Mouse (Mus musculus) embryonic facial prominence, embryonic 10.5 days (tissue): ENCODE measurements at regions not wholly inside any gene's neighbourhood (a gene's known extent, or its start where the extent isn't known, plus 50 kb on each side); places are given as distances from the start of the nearest gene placed in this dataset.

Experiments used
- DNase-seq: peaks from one replicate; pipeline ENCODE4 v3.0.0-alpha.2; 2017; ENCODE audit warnings: low spot score
- H3K27ac ChIP-seq: fragments of 300-500 bp; sonication (generic); replicated peaks from 2 replicates; pipeline ENCODE4 v1.5.1; 2016; ENCODE audit warnings: mild to moderate bottlenecking
- H3K27me3 ChIP-seq: fragments of 300-500 bp; sonication (generic); replicated peaks from 2 replicates; pipeline ENCODE4 v1.6.1; 2016; ENCODE audit warnings: low read depth, mild to moderate bottlenecking; ENCODE audit not compliant: poor library complexity, severe bottlenecking
- H3K36me3 ChIP-seq: fragments of 300-500 bp; sonication (generic); replicated peaks from 2 replicates; pipeline ENCODE4 v1.6.1; 2016; ENCODE audit warnings: mild to moderate bottlenecking, moderate library complexity
- H3K4me1 ChIP-seq: fragments of 300-500 bp; sonication (generic); 2 replicates; pipeline ENCODE4 v1.6.1; 2016
- H3K4me3 ChIP-seq: fragments of 300-500 bp; sonication (generic); 2 replicates; pipeline ENCODE4 v1.5.1; 2016; ENCODE audit warnings: mild to moderate bottlenecking, moderate library complexity
- H3K9me3 ChIP-seq: fragments of 300-500 bp; sonication (generic); 2 replicates; pipeline ENCODE4 v1.6.1; 2016; ENCODE audit warnings: mild to moderate bottlenecking
- WGBS: fragments of 180-500 bp; shearing (Covaris S2); methylation state at CpG from one replicate; pipeline ENCODE4 v1.1.7; 2016; 5-methylcytosine and 5-hydroxymethylcytosine counted together

GRCm38 (mm10) chr6:103318677-103319359 is 191.6 kb upstream of the Chl1 start:
- no peak overlapping the region for H3K4me3 ChIP-seq
- WGBS, result 57% methylated on average over 3 of the region's 3 CpGs
- H3K27me3 ChIP-seq, result no peaks in the 10 kb centered on the region
- peaks cover 22% of the 10 kb centered on the region for H3K4me1 ChIP-seq
- H3K9me3 ChIP-seq, result no peaks in the 10 kb centered on the region
- DNase-seq, result no peak
- no peak overlapping the region for H3K27ac ChIP-seq
- H3K36me3 ChIP-seq, result no peaks in the 10 kb centered on the region

- Histone ChIP-seq H3K4me1 (peaks cover 22% of the 10 kb centered on the region), H3K36me3 (no peaks in the 10 kb centered on the region), H3K27me3 (no peaks in the 10 kb centered on the region), H3K27ac (no peak overlapping the region), H3K4me3 (no peak overlapping the region), H3K9me3 (no peaks in the 10 kb centered on the region)
- DNase-seq, result no peak
- 78% methylated on average over 2 of the region's 2 CpGs for WGBS
Measured at GRCm38 (mm10) chr6:103319964-103320363, 190.4 kb upstream of the Chl1 start.

DNA sequence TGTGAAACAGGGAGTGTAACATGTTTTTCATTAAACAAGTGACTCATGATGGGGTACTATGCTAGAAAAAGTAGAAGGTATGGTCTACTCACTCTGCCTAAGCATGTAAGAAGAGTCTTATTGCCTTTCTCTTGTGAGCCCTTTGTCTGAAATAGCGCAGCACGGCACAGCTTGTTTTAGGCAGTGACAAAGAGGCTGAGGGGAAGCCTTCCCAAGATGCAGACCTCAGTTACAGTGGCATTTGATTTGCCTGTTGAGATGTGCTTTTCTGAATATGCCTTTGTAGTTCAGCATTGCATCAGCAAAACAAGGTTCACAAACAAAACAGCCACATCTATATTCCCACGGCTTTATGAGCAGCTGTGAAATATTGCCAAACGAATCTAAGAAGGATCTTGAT is 189.8 kb upstream of the Chl1 start:
- Histone ChIP-seq H3K36me3 (no peaks in the 10 kb centered on the region), H3K4me1 (peaks cover 22% of the 10 kb centered on the region), H3K9me3 (no peaks in the 10 kb centered on the region), H3K4me3 (no peak overlapping the region), H3K27me3 (no peaks in the 10 kb centered on the region), H3K27ac (no peak overlapping the region)
- no peak for DNase-seq
- 78% methylated on average over 4 of the region's 4 CpGs for WGBS

DNA sequence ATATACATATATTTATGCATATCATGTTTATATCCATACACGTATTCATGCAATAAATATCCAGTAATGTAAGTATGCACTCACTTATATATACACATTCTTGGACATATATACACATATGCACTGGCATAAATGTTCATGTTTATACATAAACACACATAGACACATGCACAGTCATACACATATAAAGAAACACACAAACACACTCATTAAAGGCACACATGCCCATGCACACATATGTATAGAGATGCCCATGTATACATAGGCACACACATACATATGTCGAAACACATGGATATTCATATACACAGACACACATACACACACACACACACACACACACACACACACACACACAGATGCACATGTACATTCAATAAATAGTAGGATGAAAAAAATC is 189.3 kb upstream of the Chl1 start:
- Histone ChIP-seq H3K9me3 (no peaks in the 10 kb centered on the region), H3K27me3 (no peaks in the 10 kb centered on the region), H3K27ac (no peak overlapping the region), H3K4me3 (no peak overlapping the region), H3K4me1 (peaks cover 22% of the 10 kb centered on the region), H3K36me3 (no peaks in the 10 kb centered on the region)
- DNase-seq, result no peak
- 93% methylated on average over 2 of the region's 2 CpGs for WGBS

DNA sequence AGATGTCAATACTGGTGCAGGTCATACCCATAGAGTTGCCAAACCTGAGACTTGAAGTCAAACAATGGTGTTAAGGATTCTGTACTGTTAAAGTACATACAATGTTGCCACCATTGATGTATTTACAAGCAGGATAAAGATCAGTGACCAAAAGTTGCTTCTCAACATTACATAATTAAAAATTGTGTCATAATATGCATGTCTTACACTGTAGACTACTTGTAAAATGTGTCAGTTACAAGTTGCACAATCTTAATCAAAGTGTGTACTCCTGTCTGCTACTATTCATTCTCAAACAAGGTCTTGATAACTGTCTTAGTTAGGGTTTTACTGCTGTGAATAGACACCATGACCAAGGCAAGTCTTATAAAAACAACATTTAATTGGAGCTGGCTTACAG is 187.9 kb upstream of the Chl1 start:
- Histone ChIP-seq H3K27ac (no peak overlapping the region), H3K9me3 (no peaks in the 10 kb centered on the region)
- DNase-seq, result no peak

DNA sequence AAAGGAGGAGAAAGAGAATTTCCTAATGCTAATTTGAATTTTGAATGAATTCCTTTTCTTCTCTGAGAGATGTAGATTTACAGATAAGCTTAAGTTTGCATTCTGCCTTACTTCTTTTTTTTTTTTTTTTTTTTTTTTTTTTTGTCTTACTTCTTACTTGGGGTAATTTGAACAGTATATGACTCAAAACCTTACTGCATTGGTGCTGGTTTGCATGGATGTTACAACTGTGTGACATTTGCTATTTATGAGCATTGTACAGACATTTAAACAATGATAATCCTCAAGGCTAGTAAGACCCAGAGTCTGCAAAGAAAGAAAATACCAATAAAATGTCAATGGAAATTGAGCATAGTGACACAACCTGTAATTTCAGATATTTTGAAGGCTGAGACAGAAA is 174.7 kb upstream of the Chl1 start:
- no peak overlapping the region for H3K4me3 ChIP-seq
- no peak for DNase-seq
- H3K9me3 ChIP-seq, result no peaks in the 10 kb centered on the region
- H3K27ac ChIP-seq, result no peak overlapping the region
- no peaks in the 10 kb centered on the region for H3K27me3 ChIP-seq
- H3K4me1 ChIP-seq, result no peaks in the 10 kb centered on the region
- no peaks in the 10 kb centered on the region for H3K36me3 ChIP-seq

More for the DNA sequence above, 187.9 kb upstream of the Chl1 start:
- Histone ChIP-seq H3K36me3 (no peaks in the 10 kb centered on the region), H3K4me3 (no peak overlapping the region), H3K27me3 (no peaks in the 10 kb centered on the region), H3K4me1 (peaks cover 13% of the 10 kb centered on the region)

GRCm38 (mm10) chr6:103339961-103340732 is 170.2 kb upstream of the Chl1 start:
- 74% methylated on average over 7 of the region's 7 CpGs for WGBS

GRCm38 (mm10) chr6:103343515-103343914 is 166.9 kb upstream of the Chl1 start:
- no peaks in the 10 kb centered on the region for H3K4me1 ChIP-seq
- no peak for DNase-seq
- H3K27ac ChIP-seq, result no peak overlapping the region
- H3K9me3 ChIP-seq, result no peaks in the 10 kb centered on the region
- WGBS, result 73% methylated on average over 5 of the region's 5 CpGs
- H3K27me3 ChIP-seq, result no peaks in the 10 kb centered on the region
- no peaks in the 10 kb centered on the region for H3K36me3 ChIP-seq
- no peak overlapping the region for H3K4me3 ChIP-seq

More at GRCm38 (mm10) chr6:103339961-103340732, 170.2 kb upstream of the Chl1 start:
- no peak for DNase-seq
- H3K27ac ChIP-seq, result no peak overlapping the region
- no peaks in the 10 kb centered on the region for H3K36me3 ChIP-seq
- H3K4me1 ChIP-seq, result no peaks in the 10 kb centered on the region
- no peak overlapping the region for H3K4me3 ChIP-seq
- no peaks in the 10 kb centered on the region for H3K9me3 ChIP-seq
- H3K27me3 ChIP-seq, result no peaks in the 10 kb centered on the region

DNA sequence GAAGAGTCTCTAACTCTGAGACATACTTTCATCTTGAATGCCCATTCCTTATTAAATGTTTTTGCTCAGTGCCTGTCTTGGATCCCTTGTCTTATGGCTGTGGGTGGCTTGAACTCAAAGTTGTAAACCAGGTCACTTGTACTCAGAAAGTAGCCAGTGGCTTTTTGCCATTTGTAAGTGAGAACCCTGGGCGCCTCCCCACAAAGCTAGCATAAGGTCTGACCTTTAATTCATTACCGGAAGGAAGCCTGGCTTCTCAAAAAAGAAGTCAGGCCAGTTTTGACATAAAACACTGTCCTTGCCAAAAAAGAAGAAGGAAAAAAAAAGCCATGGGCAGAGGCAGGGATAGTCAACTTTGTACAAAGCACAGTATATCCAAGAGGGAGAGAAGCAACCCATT is 166.0 kb upstream of the Chl1 start:
- DNase-seq, result no peak
- Histone ChIP-seq H3K4me1 (no peaks in the 10 kb centered on the region), H3K36me3 (no peaks in the 10 kb centered on the region), H3K27me3 (no peaks in the 10 kb centered on the region), H3K27ac (no peak overlapping the region), H3K4me3 (no peak overlapping the region), H3K9me3 (no peaks in the 10 kb centered on the region)
- 67% methylated on average over 2 of the region's 2 CpGs for WGBS

DNA sequence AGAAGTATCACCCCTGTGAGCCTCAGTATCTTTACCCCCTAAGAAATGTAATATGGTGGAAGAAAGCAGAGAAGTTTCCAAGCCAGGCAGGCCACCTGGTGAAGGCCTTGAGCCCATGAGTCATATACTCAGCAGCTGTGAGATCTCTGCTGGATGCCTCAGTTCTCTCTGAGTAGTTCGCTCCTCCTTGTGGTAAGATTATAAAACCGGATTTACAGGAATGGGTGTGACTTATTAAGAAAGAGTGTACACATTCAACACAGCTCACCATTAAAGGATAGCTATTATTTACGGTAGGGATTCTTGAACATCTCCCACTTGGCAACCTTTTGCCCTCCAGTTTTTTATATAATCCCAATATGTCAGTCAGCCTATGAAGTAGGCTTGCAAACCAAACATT is 165.2 kb upstream of the Chl1 start:
- 91% methylated on average over 3 of the region's 3 CpGs for WGBS
- Histone ChIP-seq H3K27me3 (no peaks in the 10 kb centered on the region), H3K9me3 (no peaks in the 10 kb centered on the region), H3K36me3 (no peaks in the 10 kb centered on the region), H3K4me1 (no peaks in the 10 kb centered on the region), H3K4me3 (no peak overlapping the region), H3K27ac (no peak overlapping the region)
- DNase-seq, result no peak

DNA sequence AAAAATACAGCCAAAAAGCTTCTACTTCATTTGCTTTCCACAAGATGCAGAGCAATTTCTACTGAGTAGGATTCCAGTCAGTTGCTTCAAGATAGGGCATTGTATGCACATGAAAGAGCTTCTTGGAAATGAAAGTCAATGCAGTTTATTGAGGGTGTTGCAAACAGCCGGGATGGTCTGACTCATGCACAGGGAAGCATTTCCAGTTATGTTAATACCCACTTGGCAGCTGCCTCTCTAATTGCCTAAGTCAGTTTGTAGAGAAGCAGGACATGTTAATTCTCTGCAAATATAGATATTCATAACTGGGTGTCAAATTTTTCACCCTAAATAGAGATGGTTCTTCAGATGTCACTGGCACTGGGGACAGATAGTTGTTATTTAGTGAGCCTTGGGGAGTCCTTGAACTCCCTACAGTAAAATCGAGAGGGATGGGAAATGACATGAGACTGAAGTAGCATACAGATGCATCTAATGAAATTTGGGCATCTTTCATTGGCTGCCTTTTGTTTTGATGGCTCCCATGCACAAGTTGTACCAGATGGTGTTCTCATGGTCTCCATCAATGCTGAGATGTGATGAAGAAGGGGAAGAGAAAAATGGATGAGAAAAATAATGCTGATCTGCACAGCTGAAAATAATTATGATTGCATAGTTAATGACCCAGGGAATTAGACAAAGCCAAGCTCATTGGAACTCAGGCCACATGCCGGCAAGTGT is 157.8 kb upstream of the Chl1 start:
- Histone ChIP-seq H3K27me3 (no peaks in the 10 kb centered on the region), H3K4me1 (no peaks in the 10 kb centered on the region), H3K4me3 (no peak overlapping the region), H3K9me3 (no peaks in the 10 kb centered on the region), H3K36me3 (no peaks in the 10 kb centered on the region), H3K27ac (no peak overlapping the region)
- WGBS, result 80% methylated on average over 3 of the region's 3 CpGs
- DNase-seq, result no peak

- no peak for DNase-seq
- no peaks in the 10 kb centered on the region for H3K27me3 ChIP-seq
- WGBS, result 72% methylated on average over 1 of the region's 1 CpGs
Measured at GRCm38 (mm10) chr6:103353346-103353745, 157.0 kb upstream of the Chl1 start.

More at GRCm38 (mm10) chr6:103353346-103353745, 157.0 kb upstream of the Chl1 start:
- no peak overlapping the region for H3K27ac ChIP-seq
- no peaks in the 10 kb centered on the region for H3K9me3 ChIP-seq
- H3K4me1 ChIP-seq, result no peaks in the 10 kb centered on the region
- H3K4me3 ChIP-seq, result no peak overlapping the region
- H3K36me3 ChIP-seq, result no peaks in the 10 kb centered on the region
